Mouse (Mus musculus) lung, postnatal 0 days (tissue): Measurements from ENCODE around the gene Trpv6. TPM values are rescaled to one million over a fixed set of nuclear protein-coding genes. Genes with fewer than 3 reads are reported as not detected.

ENCODE experiments used
- ATAC-seq: fragments of 200-750 bp; cut with Nextera tagmentation; 2 replicates; pipeline ENCODE4 v1.8.0; 2017; ENCODE audit warnings: moderate library complexity
- DNase-seq: peaks from one replicate; pipeline ENCODE4 v3.0.0-alpha.2; 2016; ENCODE audit warnings: low spot score
- H3K27ac ChIP-seq: fragments of 300-500 bp; sonication (generic); 2 replicates; pipeline ENCODE4 v1.5.1; 2014; ENCODE audit warnings: antibody characterized with exemption, mild to moderate bottlenecking, low read length, mixed read lengths
- H3K27me3 ChIP-seq: fragments of 300-500 bp; sonication (generic); replicated peaks from 2 replicates; pipeline ENCODE4 v1.6.1; 2014; ENCODE audit warnings: low read length, mixed read lengths; ENCODE audit not compliant: insufficient read depth
- H3K36me3 ChIP-seq: fragments of 300-500 bp; sonication (generic); 2 replicates; pipeline ENCODE4 v1.6.1; 2014; ENCODE audit warnings: low read length, mixed read lengths; ENCODE audit not compliant: insufficient read depth
- H3K4me1 ChIP-seq: fragments of 300-500 bp; sonication (generic); 2 replicates; pipeline ENCODE4 v1.6.1; 2014; ENCODE audit warnings: antibody characterized with exemption, low read depth, low read length, mixed read lengths; ENCODE audit not compliant: insufficient read depth
- H3K4me2 ChIP-seq: fragments of 300-500 bp; sonication (generic); replicated peaks from 2 replicates; pipeline ENCODE4 v1.6.1; 2014; ENCODE audit warnings: low read depth, mild to moderate bottlenecking, low read length, moderate library complexity, mixed read lengths
- H3K4me3 ChIP-seq: fragments of 300-500 bp; sonication (generic); 2 replicates; pipeline ENCODE4 v1.5.1; 2014; ENCODE audit warnings: low read depth, low read length
- H3K9ac ChIP-seq: fragments of 300-500 bp; sonication (generic); replicated peaks from 2 replicates; pipeline ENCODE4 v1.6.1; 2014; ENCODE audit warnings: low read depth, mild to moderate bottlenecking
- H3K9me3 ChIP-seq: fragments of 300-500 bp; sonication (generic); 2 replicates; pipeline ENCODE4 v1.6.1; 2016; ENCODE audit warnings: low read length, mixed read lengths
- CTCF ChIP-seq: IDR thresholded peaks from 2 replicates; pipeline ENCODE4 v1.5.1; 2016; ENCODE audit warnings: antibody characterized with exemption, mild to moderate bottlenecking
- EP300 ChIP-seq: IDR thresholded peaks from 2 replicates; pipeline ENCODE4 v1.6.1; 2016; ENCODE audit warnings: antibody characterized with exemption, mild to moderate bottlenecking, control low read depth
- WGBS: fragments of 180-500 bp; shearing (Covaris S2); extraction: QIAGEN DNeasy Blood & Tissue Kit; methylation state at CpG from one replicate; pipeline ENCODE4 v1.1.7; 2014; 5-methylcytosine and 5-hydroxymethylcytosine counted together
- polyA plus RNA-seq: library from polyadenylated mRNA; unstranded; fragments of >200 nt; fragmentation: Nextera tagmentation; extraction: Ambion mirVana; gene quantifications from 2 replicates; pipeline ENCODE4 v1.2.1, GENCODE M21; 2015

Trpv6 gene
- polyA plus RNA-seq, 1 experiment from 2014 or later = 17.8 TPM

DNA sequence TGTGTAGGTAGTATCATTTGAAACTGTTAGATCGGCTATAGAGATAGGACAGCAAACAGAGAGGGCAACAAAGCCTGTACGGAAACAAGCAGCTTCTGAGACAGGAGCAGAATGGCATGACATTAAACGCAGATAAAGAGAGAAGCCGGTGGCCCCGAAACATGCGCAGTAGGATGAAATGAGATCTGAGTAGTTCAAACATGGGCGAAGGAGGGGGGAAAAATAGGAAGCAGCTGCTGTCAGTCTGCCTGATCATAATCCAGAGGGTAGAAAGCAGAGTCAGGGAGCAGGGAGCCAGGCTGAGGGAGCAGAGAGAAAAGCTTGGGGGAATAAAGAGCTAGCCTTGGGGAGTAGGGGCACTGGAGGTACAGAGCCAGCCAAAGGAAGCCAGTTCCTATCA is 54.9 kb downstream of the Trpv6 start:
- Histone ChIP-seq H3K9ac (no peak overlapping the region), H3K4me1 (no peaks in the 10 kb centered on the region), H3K4me2 (no peak overlapping the region), H3K27ac (no peak overlapping the region), H3K36me3 (no peaks in the 10 kb centered on the region), H3K4me3 (no peak overlapping the region), H3K27me3 (no peaks in the 10 kb centered on the region), H3K9me3 (no peaks in the 10 kb centered on the region)
- WGBS = 52% methylated on average over 7 of the region's 7 CpGs
- ATAC-seq (no peak), DNase-seq (no peak)
- TF ChIP-seq EP300 (no peak), CTCF (no peak)

DNA sequence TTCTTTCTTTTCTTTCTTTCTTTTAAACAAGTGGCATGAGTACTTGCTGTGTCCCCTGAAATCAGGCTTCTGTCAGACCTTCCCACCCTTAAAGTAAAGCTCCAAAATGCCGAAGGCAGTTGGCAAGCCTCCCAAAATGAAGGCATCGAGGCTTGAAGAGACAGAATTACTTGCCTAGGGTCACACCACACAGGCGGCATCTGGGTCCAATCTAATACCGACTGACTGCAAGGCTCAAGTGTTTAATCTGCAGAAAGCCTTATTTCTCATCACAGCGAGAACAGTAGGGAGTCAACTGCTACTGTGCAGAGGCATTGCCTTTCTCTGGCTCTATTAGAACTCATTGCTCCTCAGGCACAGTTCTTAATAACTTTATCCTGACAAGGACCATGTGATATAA is 58.9 kb downstream of the Trpv6 start:
- Histone ChIP-seq H3K27me3 (no peaks in the 10 kb centered on the region), H3K27ac (no peak overlapping the region), H3K9ac (no peak overlapping the region), H3K4me2 (no peak overlapping the region), H3K36me3 (no peaks in the 10 kb centered on the region), H3K4me1 (no peaks in the 10 kb centered on the region), H3K9me3 (no peaks in the 10 kb centered on the region), H3K4me3 (no peak overlapping the region)
- no peak for ATAC-seq
- WGBS = 37% methylated on average over 5 of the region's 5 CpGs
- DNase-seq = no peak
- TF ChIP-seq CTCF = no peak

- no peak overlapping the region for H3K9ac ChIP-seq
- ATAC-seq (peak; percentile 49), DNase-seq (peak; percentile 33)
- 42% methylated on average over 5 of the region's 5 CpGs for WGBS
- no peak for TF ChIP-seq CTCF
- no peak for TF ChIP-seq EP300
- H3K27ac ChIP-seq = no peak overlapping the region
- H3K36me3 ChIP-seq = no peaks in the 10 kb centered on the region
- no peaks in the 10 kb centered on the region for H3K4me1 ChIP-seq
- no peaks in the 10 kb centered on the region for H3K9me3 ChIP-seq
- H3K4me2 ChIP-seq = no peak overlapping the region
- no peaks in the 10 kb centered on the region for H3K27me3 ChIP-seq
- no peak overlapping the region for H3K4me3 ChIP-seq
Measured at GRCm38 (mm10) chr6:41576526-41577097, 59.6 kb downstream of the Trpv6 start.

Other genes starting within 250 kb of the Trpv6 start
- gene Gm5771, start 244.0 kb downstream of the Trpv6 start, polyA plus RNA-seq = not detected in 2 replicates
- gene Gm10334, start 190.3 kb downstream of the Trpv6 start, polyA plus RNA-seq = not detected in 2 replicates
- gene Prss1, start 177.5 kb downstream of the Trpv6 start, polyA plus RNA-seq = not detected in 2 replicates
- not detected in 2 replicates for gene Prss2, start 114.6 kb downstream of the Trpv6 start, polyA plus RNA-seq
- gene Ephb6, start 30.9 kb downstream of the Trpv6 start, polyA plus RNA-seq = 5.5 and 6.2 TPM in 2 replicates
- not detected in 2 replicates for gene Trpv5, start 44.4 kb upstream of the Trpv6 start, polyA plus RNA-seq
- gene Llcfc1, start 48.0 kb upstream of the Trpv6 start, polyA plus RNA-seq = not detected in 2 replicates
- gene Kel, start 67.9 kb upstream of the Trpv6 start, polyA plus RNA-seq = 1.1 and 1.6 TPM in 2 replicates
- not detected in 2 replicates for gene Olfr459, start 138.8 kb upstream of the Trpv6 start, polyA plus RNA-seq
- not detected in 2 replicates for gene Pip, start 211.1 kb upstream of the Trpv6 start, polyA plus RNA-seq
- gene Sval2, start 216.6 kb upstream of the Trpv6 start, polyA plus RNA-seq = not detected in 2 replicates